Mouse (Mus musculus): ENCODE measurements at regions not wholly inside any gene's neighbourhood (a gene's known extent, or its start where the extent isn't known, plus 50 kb on each side); places are given as distances from the start of the nearest gene placed in this dataset.
A peak's percentile ranks its signal among the peaks of the same experiment; 100 is the strongest.

DNA sequence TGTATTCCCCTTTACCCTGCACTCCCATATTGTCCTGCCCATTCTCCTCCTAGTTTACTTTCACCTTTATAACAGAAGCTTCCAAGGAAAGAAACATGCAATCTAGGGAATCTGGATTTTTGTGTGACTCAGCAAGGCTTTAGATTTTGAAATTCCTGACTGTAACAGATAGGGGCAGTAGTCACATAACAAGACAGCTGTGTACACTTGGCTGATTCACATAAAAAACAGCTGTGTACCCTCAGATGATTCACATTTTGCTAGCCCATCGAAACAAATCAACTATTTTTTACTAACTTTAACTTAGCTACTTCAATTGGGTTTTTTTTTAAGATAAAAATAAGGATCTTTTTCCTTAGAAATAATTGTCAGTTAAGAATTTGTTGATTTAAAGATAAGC lies 240.6 kb downstream of the Gpr37 start:
- no peak for TF ChIP-seq EP300 (optimal IDR thresholded peaks at IDR 0.05)
- peak; percentile 30 for TF ChIP-seq CTCF (IDR thresholded peaks at IDR 0.05; ENCODE audit: low read depth)

Data from stomach, postnatal 0 days (tissue).